Mouse (Mus musculus): Measurements from ENCODE around the gene Tex14.
"Not testable (repeated sequence)": the region's sequence is repeated elsewhere in the genome, so short reads cannot be mapped to it uniquely, and the experiment has no call there.

DNA sequence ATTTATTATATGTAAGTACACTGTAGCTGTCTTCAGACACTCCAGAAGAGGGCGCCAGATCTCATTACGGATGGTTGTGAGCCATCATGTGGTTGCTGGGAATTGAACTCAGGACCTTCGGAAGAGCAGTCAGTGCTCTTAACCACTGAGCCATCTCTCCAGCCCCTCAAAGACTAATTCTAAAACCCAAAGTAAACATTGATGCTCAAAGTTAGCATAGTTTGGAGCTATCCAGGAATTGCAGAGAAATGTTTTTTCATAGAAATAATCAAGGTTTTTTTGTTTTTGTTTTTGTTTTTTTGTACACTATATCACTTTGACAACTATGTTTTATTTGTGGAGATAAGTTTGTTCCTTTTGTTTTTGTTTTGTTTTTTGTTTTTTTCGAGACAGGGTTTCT, 40.7 kb downstream of the Tex14 start:
- TF ChIP-seq POLR2A (IDR thresholded peaks at IDR 0.05; ENCODE audit: low read depth, low read length); CTCF (conservative IDR thresholded peaks at IDR 0.05; ENCODE audit: insufficient read depth, insufficient read length, low read depth, low read length): not testable (repeated sequence)
